Mouse (Mus musculus) embryonic facial prominence, embryonic 13.5 days (tissue): ENCODE data around the gene Wnk2. TPM values are rescaled to one million over a fixed set of nuclear protein-coding genes. Genes with fewer than 3 reads are reported as not detected.

Experiments used
- ATAC-seq: fragments of 200-750 bp; cut with Nextera tagmentation; 2 replicates; pipeline ENCODE4 v1.8.0; 2017; ENCODE audit warnings: low read depth; ENCODE audit not compliant: insufficient number of reproducible peaks, insufficient read depth, low FRiP score, low TSS enrichment
- H3K27ac ChIP-seq: fragments of 300-500 bp; sonication (generic); 2 replicates; pipeline ENCODE4 v1.5.1; 2015; ENCODE audit warnings: moderate library complexity, mild to moderate bottlenecking, inconsistent platforms
- H3K27me3 ChIP-seq: fragments of 300-500 bp; sonication (generic); 2 replicates; pipeline ENCODE4 v1.6.1; 2015; ENCODE audit warnings: mild to moderate bottlenecking, inconsistent platforms
- H3K36me3 ChIP-seq: fragments of 300-500 bp; sonication (generic); 2 replicates; pipeline ENCODE4 v1.6.1; 2015; ENCODE audit warnings: mild to moderate bottlenecking, inconsistent platforms
- H3K4me1 ChIP-seq: fragments of 300-500 bp; sonication (generic); 2 replicates; pipeline ENCODE4 v1.6.1; 2015; ENCODE audit warnings: inconsistent platforms
- H3K4me2 ChIP-seq: fragments of 300-500 bp; sonication (generic); 2 replicates; pipeline ENCODE4 v1.6.1; 2015; ENCODE audit warnings: moderate library complexity, mild to moderate bottlenecking, inconsistent platforms
- H3K4me3 ChIP-seq: fragments of 300-500 bp; sonication (generic); 2 replicates; pipeline ENCODE4 v1.5.1; 2015; ENCODE audit warnings: mild to moderate bottlenecking, inconsistent platforms
- H3K9ac ChIP-seq: fragments of 300-500 bp; sonication (generic); 2 replicates; pipeline ENCODE4 v1.6.1; 2015; ENCODE audit warnings: mild to moderate bottlenecking, inconsistent platforms
- H3K9me3 ChIP-seq: fragments of 300-500 bp; sonication (generic); 2 replicates; pipeline ENCODE4 v1.6.1; 2016; ENCODE audit warnings: inconsistent platforms
- WGBS: fragments of 180-500 bp; shearing (Covaris S2); methylation state at CpG from one replicate; pipeline ENCODE4 v1.1.7; 2015; ENCODE audit warnings: mixed read lengths; 5-methylcytosine and 5-hydroxymethylcytosine counted together
- polyA plus RNA-seq: library from polyadenylated mRNA; unstranded; fragments of >200 nt; fragmentation: Nextera tagmentation; extraction: Ambion mirVana; gene quantifications from 2 replicates; pipeline ENCODE4 v1.2.1, GENCODE M21; 2015

The Wnk2 gene
- polyA plus RNA-seq, 1 experiment from 2014 or later: 2.5 TPM

GRCm38 (mm10) chr13:49154028-49154427 is 6.2 kb upstream of the Wnk2 start:
- 77% methylated on average over 10 of the region's 10 CpGs for WGBS
- Histone ChIP-seq H3K4me2 (no peak overlapping the region), H3K9ac (no peak overlapping the region; the same call in 1 of the 2 replicates), H3K27ac (no peak overlapping the region), H3K4me1 (peaks cover 7% of the 10 kb centered on the region; the same call in 1 of the 2 replicates), H3K36me3 (no peaks in the 10 kb centered on the region), H3K4me3 (no peak overlapping the region), H3K9me3 (no peaks in the 10 kb centered on the region), H3K27me3 (peaks cover 9% of the 10 kb centered on the region)
- ATAC-seq: no peak

GRCm38 (mm10) chr13:49148687-49149086 is 873 bp upstream of the Wnk2 start:
- no peak overlapping the region for H3K9ac ChIP-seq
- no peak overlapping the region for H3K4me3 ChIP-seq
- 72% methylated on average over 4 of the region's 4 CpGs for WGBS
- no peak overlapping the region for H3K4me2 ChIP-seq
- H3K4me1 ChIP-seq: peaks cover 31% of the 10 kb centered on the region
- H3K36me3 ChIP-seq: no peaks in the 10 kb centered on the region
- no peaks in the 10 kb centered on the region for H3K9me3 ChIP-seq
- H3K27me3 ChIP-seq: peaks cover 60% of the 10 kb centered on the region
- no peak for ATAC-seq
- H3K27ac ChIP-seq: no peak overlapping the region

- under 1% methylated on average over 90 of the region's 98 CpGs for WGBS
- H3K4me1 ChIP-seq: peaks cover 28% of the 10 kb centered on the region
- peak overlapping the region; percentile 96 for H3K4me2 ChIP-seq
- H3K36me3 ChIP-seq: no peaks in the 10 kb centered on the region
- no peaks in the 10 kb centered on the region for H3K9me3 ChIP-seq
- no peak overlapping the region for H3K27ac ChIP-seq
- peak overlapping the region; percentile 62 for H3K4me3 ChIP-seq
- ATAC-seq: peak; percentile 48
- peaks cover 60% of the 10 kb centered on the region for H3K27me3 ChIP-seq
- H3K9ac ChIP-seq: peak overlapping the region; percentile 78
Observed at GRCm38 (mm10) chr13:49147007-49147857, 582 bp downstream of the Wnk2 start.

GRCm38 (mm10) chr13:49146698-49147006 is 1.2 kb downstream of the Wnk2 start:
- under 1% methylated on average over 42 of the region's 44 CpGs for WGBS
- Histone ChIP-seq H3K9me3 (no peaks in the 10 kb centered on the region), H3K4me1 (peaks cover 28% of the 10 kb centered on the region), H3K4me2 (peak overlapping the region; percentile 96), H3K9ac (peak overlapping the region; percentile 78), H3K27me3 (peaks cover 60% of the 10 kb centered on the region), H3K4me3 (peak overlapping the region; percentile 62), H3K36me3 (no peaks in the 10 kb centered on the region), H3K27ac (no peak overlapping the region)
- no peak for ATAC-seq

GRCm38 (mm10) chr13:49146040-49146697 is 1.6 kb downstream of the Wnk2 start:
- H3K36me3 ChIP-seq: no peaks in the 10 kb centered on the region
- H3K9me3 ChIP-seq: no peaks in the 10 kb centered on the region
- H3K4me3 ChIP-seq: peak overlapping the region; percentile 62
- peaks cover 60% of the 10 kb centered on the region for H3K27me3 ChIP-seq
- H3K4me1 ChIP-seq: peaks cover 28% of the 10 kb centered on the region
- WGBS: 22% methylated on average over 17 of the region's 17 CpGs
- peak overlapping the region; percentile 78 for H3K9ac ChIP-seq
- no peak overlapping the region for H3K27ac ChIP-seq
- peak overlapping the region; percentile 96 for H3K4me2 ChIP-seq
- no peak for ATAC-seq

- Histone ChIP-seq H3K36me3 (no peaks in the 10 kb centered on the region), H3K9ac (no peak overlapping the region), H3K9me3 (no peaks in the 10 kb centered on the region), H3K27ac (no peak overlapping the region), H3K27me3 (peaks cover 60% of the 10 kb centered on the region), H3K4me1 (peaks cover 28% of the 10 kb centered on the region), H3K4me2 (peak overlapping the region; percentile 19; the same call in 1 of the 2 replicates), H3K4me3 (no peak overlapping the region)
- 42% methylated on average over 7 of the region's 7 CpGs for WGBS
- ATAC-seq: no peak
Observed at GRCm38 (mm10) chr13:49145396-49145795, 2.4 kb downstream of the Wnk2 start.

- Histone ChIP-seq H3K27ac (no peak overlapping the region), H3K4me3 (no peak overlapping the region), H3K4me1 (peaks cover 28% of the 10 kb centered on the region), H3K27me3 (peaks cover 55% of the 10 kb centered on the region), H3K36me3 (no peaks in the 10 kb centered on the region), H3K9ac (no peak overlapping the region), H3K9me3 (no peaks in the 10 kb centered on the region), H3K4me2 (no peak overlapping the region)
- WGBS: 58% methylated on average over 6 of the region's 6 CpGs
- no peak for ATAC-seq
Observed at GRCm38 (mm10) chr13:49144451-49144850, 3.4 kb downstream of the Wnk2 start.

- Histone ChIP-seq H3K4me1 (peaks cover 28% of the 10 kb centered on the region), H3K9me3 (no peaks in the 10 kb centered on the region), H3K4me2 (no peak overlapping the region), H3K27me3 (peaks cover 44% of the 10 kb centered on the region), H3K36me3 (no peaks in the 10 kb centered on the region), H3K9ac (no peak overlapping the region), H3K4me3 (no peak overlapping the region), H3K27ac (no peak overlapping the region)
- WGBS: 85% methylated on average over 7 of the region's 7 CpGs
- ATAC-seq: no peak
Observed at GRCm38 (mm10) chr13:49143323-49143722, 4.5 kb downstream of the Wnk2 start.

- no peak overlapping the region for H3K4me2 ChIP-seq
- H3K36me3 ChIP-seq: no peaks in the 10 kb centered on the region
- H3K9me3 ChIP-seq: no peaks in the 10 kb centered on the region
- peaks cover 24% of the 10 kb centered on the region for H3K4me1 ChIP-seq
- WGBS: 69% methylated on average over 5 of the region's 5 CpGs
- no peak overlapping the region for H3K9ac ChIP-seq
- H3K27me3 ChIP-seq: peaks cover 35% of the 10 kb centered on the region
- no peak overlapping the region for H3K27ac ChIP-seq
- no peak overlapping the region for H3K4me3 ChIP-seq
- ATAC-seq: no peak
Observed at GRCm38 (mm10) chr13:49142396-49142795, 5.4 kb downstream of the Wnk2 start.

- Histone ChIP-seq H3K9me3 (no peaks in the 10 kb centered on the region), H3K4me1 (peaks cover 16% of the 10 kb centered on the region), H3K9ac (no peak overlapping the region), H3K36me3 (no peaks in the 10 kb centered on the region), H3K27ac (no peak overlapping the region), H3K4me3 (no peak overlapping the region), H3K27me3 (peaks cover 18% of the 10 kb centered on the region), H3K4me2 (no peak overlapping the region)
- 66% methylated on average over 4 of the region's 4 CpGs for WGBS
- no peak for ATAC-seq
Observed at GRCm38 (mm10) chr13:49140567-49140966, 7.2 kb downstream of the Wnk2 start.

GRCm38 (mm10) chr13:49134491-49134890 is 13.3 kb downstream of the Wnk2 start:
- 93% methylated on average over 11 of the region's 11 CpGs for WGBS
- H3K36me3 ChIP-seq: no peaks in the 10 kb centered on the region
- no peak for ATAC-seq
- H3K4me2 ChIP-seq: no peak overlapping the region
- no peak overlapping the region for H3K9ac ChIP-seq
- H3K4me3 ChIP-seq: no peak overlapping the region
- no peak overlapping the region for H3K27ac ChIP-seq
- no peaks in the 10 kb centered on the region for H3K27me3 ChIP-seq
- H3K9me3 ChIP-seq: no peaks in the 10 kb centered on the region
- H3K4me1 ChIP-seq: peaks cover 22% of the 10 kb centered on the region

GRCm38 (mm10) chr13:49133125-49133524 is 14.7 kb downstream of the Wnk2 start:
- no peak overlapping the region for H3K4me2 ChIP-seq
- WGBS: 77% methylated on average over 4 of the region's 4 CpGs
- H3K36me3 ChIP-seq: no peaks in the 10 kb centered on the region
- H3K9ac ChIP-seq: no peak overlapping the region
- peaks cover 32% of the 10 kb centered on the region for H3K4me1 ChIP-seq
- H3K27ac ChIP-seq: no peak overlapping the region
- H3K9me3 ChIP-seq: no peaks in the 10 kb centered on the region
- H3K4me3 ChIP-seq: no peak overlapping the region
- no peaks in the 10 kb centered on the region for H3K27me3 ChIP-seq
- no peak for ATAC-seq
